Mouse (Mus musculus): ENCODE data around the gene Olfr1113.
"Not testable (repeated sequence)": the region's sequence is repeated elsewhere in the genome, so short reads cannot be mapped to it uniquely, and the experiment has no call there.

Gene Olfr1113

GRCm38 (mm10) chr2:87208670-87209069, at the start of gene Olfr1113:
Gene Olfr1113 (plus strand): TSS chr2:87208970.
- no peak for DNase-seq (ENCODE audit: low read depth, low spot score)

GRCm38 (mm10) chr2:87167731-87168130, 41.0 kb upstream of the Olfr1113 start:
- not testable (repeated sequence) for DNase-seq (ENCODE audit: low read depth, low spot score)

GRCm38 (mm10) chr2:87187498-87187897, 21.3 kb upstream of the Olfr1113 start, which contains the start of gene Olfr1112:
Gene Olfr1112 (plus strand): TSS chr2:87187798.
- no peak for DNase-seq (ENCODE audit: low read depth, low spot score)

GRCm38 (mm10) chr2:87247713-87248112, 38.9 kb downstream of the Olfr1113 start, which contains the start of gene Olfr1115:
Gene Olfr1115 (plus strand): TSS chr2:87248013.
- no peak for DNase-seq (ENCODE audit: low read depth, low spot score)
